Mouse (Mus musculus): ENCODE results near the gene Ranbp17. TPM values are rescaled to one million over a fixed set of nuclear protein-coding genes. Genes with fewer than 3 reads are reported as not detected.
"Not testable (repeated sequence)": the region's sequence is repeated elsewhere in the genome, so short reads cannot be mapped to it uniquely, and the experiment has no call there.

The Ranbp17 gene
- polyA plus RNA-seq, 1 experiment from 2014 or later: 4.4 TPM

GRCm38 (mm10) chr11:33512854-33513375 is 631 bp downstream of the Ranbp17 start:
- Histone ChIP-seq H3K27ac (replicated peaks) (peak overlapping the region; percentile 72), H3K4me2 (peak overlapping the region; percentile 75), H3K9me3 (0 out of 2 replicates have a peak, but pooled peaks cover 4% of the 10 kb centered on the region), H3K9ac (peak overlapping the region; percentile 85), H3K4me1 (peaks cover 7% of the 10 kb centered on the region), H3K27me3 (replicated peaks) (no peaks in the 10 kb centered on the region), H3K36me3 (no peaks in the 10 kb centered on the region), H3K4me3 (peak overlapping the region; percentile 67)
- ATAC-seq (ENCODE audit: extremely low read depth, insufficient number of reproducible peaks, low FRiP score, low TSS enrichment): peak; percentile 68
- WGBS: under 1% methylated on average over 43 of the region's 43 CpGs

GRCm38 (mm10) chr11:33509401-33509800 is 4.1 kb downstream of the Ranbp17 start:
- no peak overlapping the region for H3K4me3 ChIP-seq
- H3K9me3 ChIP-seq: no peaks in the 10 kb centered on the region
- H3K4me2 ChIP-seq: no peak overlapping the region
- no peaks in the 10 kb centered on the region for H3K36me3 ChIP-seq
- peaks cover 7% of the 10 kb centered on the region for H3K4me1 ChIP-seq
- H3K27ac ChIP-seq (replicated peaks): no peak overlapping the region
- ATAC-seq (ENCODE audit: extremely low read depth, insufficient number of reproducible peaks, low FRiP score, low TSS enrichment): no peak
- H3K9ac ChIP-seq: no peak overlapping the region
- H3K27me3 ChIP-seq (replicated peaks): no peaks in the 10 kb centered on the region

DNA sequence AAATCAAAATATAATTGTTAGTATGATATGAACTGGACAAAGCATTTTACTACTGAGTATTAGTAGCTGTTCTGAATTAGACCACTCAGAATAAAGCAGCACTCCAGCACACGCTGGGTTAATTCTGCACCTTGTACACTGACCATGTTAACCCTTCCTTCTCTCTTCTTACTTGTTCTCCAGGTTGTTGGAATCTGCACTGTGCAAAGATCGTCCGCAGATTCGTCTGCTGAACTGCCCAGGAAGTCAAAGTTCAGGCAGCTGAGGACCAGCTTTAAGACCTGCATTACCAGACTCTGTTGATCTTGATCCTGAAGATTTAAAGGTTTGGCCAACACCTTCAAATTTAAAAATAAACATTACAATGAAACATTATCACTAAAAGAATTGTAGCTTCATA is 27.8 kb downstream of the Ranbp17 start:
- no peaks in the 10 kb centered on the region for H3K4me1 ChIP-seq
- H3K27me3 ChIP-seq (replicated peaks): no peaks in the 10 kb centered on the region
- no peak overlapping the region for H3K9ac ChIP-seq
- peaks cover 19% of the 10 kb centered on the region; the same call in 1 of the 2 replicates for H3K36me3 ChIP-seq
- no peak overlapping the region for H3K27ac ChIP-seq (replicated peaks)
- no peak for ATAC-seq (ENCODE audit: extremely low read depth, insufficient number of reproducible peaks, low FRiP score, low TSS enrichment)
- H3K4me2 ChIP-seq: no peak overlapping the region
- H3K9me3 ChIP-seq: no peaks in the 10 kb centered on the region
- no peak overlapping the region for H3K4me3 ChIP-seq
- 84% methylated on average over 4 of the region's 4 CpGs for WGBS

GRCm38 (mm10) chr11:33480410-33480809 is 33.1 kb downstream of the Ranbp17 start:
- ATAC-seq (ENCODE audit: extremely low read depth, insufficient number of reproducible peaks, low FRiP score, low TSS enrichment): no peak

GRCm38 (mm10) chr11:33479209-33479608 is 34.3 kb downstream of the Ranbp17 start:
- H3K4me1 ChIP-seq: no peaks in the 10 kb centered on the region
- no peaks in the 10 kb centered on the region for H3K36me3 ChIP-seq
- no peaks in the 10 kb centered on the region for H3K9me3 ChIP-seq
- no peak overlapping the region for H3K9ac ChIP-seq
- no peak overlapping the region for H3K4me2 ChIP-seq
- no peaks in the 10 kb centered on the region for H3K27me3 ChIP-seq (replicated peaks)
- no peak overlapping the region for H3K27ac ChIP-seq (replicated peaks)
- no peak for ATAC-seq (ENCODE audit: extremely low read depth, insufficient number of reproducible peaks, low FRiP score, low TSS enrichment)
- 63% methylated on average over 4 of the region's 4 CpGs for WGBS
- no peak overlapping the region for H3K4me3 ChIP-seq

More at GRCm38 (mm10) chr11:33480410-33480809, 33.1 kb downstream of the Ranbp17 start:
- no peak overlapping the region for H3K27ac ChIP-seq (replicated peaks)
- peaks cover 2% of the 10 kb centered on the region; the same call in 1 of the 2 replicates for H3K36me3 ChIP-seq
- no peaks in the 10 kb centered on the region for H3K27me3 ChIP-seq (replicated peaks)
- H3K4me2 ChIP-seq: no peak overlapping the region
- WGBS: 76% methylated on average over 10 of the region's 10 CpGs
- no peak overlapping the region for H3K9ac ChIP-seq
- no peaks in the 10 kb centered on the region for H3K9me3 ChIP-seq
- H3K4me1 ChIP-seq: no peaks in the 10 kb centered on the region
- H3K4me3 ChIP-seq: no peak overlapping the region

- Histone ChIP-seq H3K9me3 (no peaks in the 10 kb centered on the region), H3K4me2 (no peak overlapping the region), H3K9ac (no peak overlapping the region), H3K4me1 (no peaks in the 10 kb centered on the region), H3K36me3 (no peaks in the 10 kb centered on the region), H3K4me3 (no peak overlapping the region), H3K27me3 (replicated peaks) (no peaks in the 10 kb centered on the region), H3K27ac (replicated peaks) (no peak overlapping the region)
- ATAC-seq (ENCODE audit: extremely low read depth, insufficient number of reproducible peaks, low FRiP score, low TSS enrichment): no peak
- 87% methylated on average over 2 of the region's 2 CpGs for WGBS
Measured at GRCm38 (mm10) chr11:33476634-33477033, 36.9 kb downstream of the Ranbp17 start.

DNA sequence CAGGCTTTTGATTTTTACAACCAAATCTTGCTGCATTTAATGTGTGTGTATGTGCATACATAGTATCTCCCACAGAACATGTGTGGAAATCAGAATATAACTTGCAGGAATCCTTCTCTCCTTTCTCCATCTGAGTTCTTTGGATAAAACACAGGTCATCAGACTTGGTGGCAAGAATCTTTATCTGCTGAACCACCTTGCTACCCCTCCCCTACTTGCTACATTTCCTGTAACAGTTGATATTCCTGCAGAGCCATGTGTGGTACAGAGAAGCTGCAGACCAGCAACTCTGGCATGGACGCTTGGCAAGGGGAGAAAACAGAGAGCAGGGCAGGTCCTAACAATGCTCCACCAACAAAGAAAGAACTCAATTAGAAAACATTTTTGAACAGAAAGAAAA is 52.4 kb downstream of the Ranbp17 start:
- no peaks in the 10 kb centered on the region for H3K36me3 ChIP-seq
- WGBS: 41% methylated on average over 1 of the region's 1 CpGs
- no peak for ATAC-seq (ENCODE audit: extremely low read depth, insufficient number of reproducible peaks, low FRiP score, low TSS enrichment)
- H3K9ac ChIP-seq: no peak overlapping the region
- H3K9me3 ChIP-seq: no peaks in the 10 kb centered on the region
- no peak overlapping the region for H3K27ac ChIP-seq (replicated peaks)
- H3K27me3 ChIP-seq (replicated peaks): no peaks in the 10 kb centered on the region
- H3K4me3 ChIP-seq: no peak overlapping the region
- no peaks in the 10 kb centered on the region for H3K4me1 ChIP-seq
- no peak overlapping the region for H3K4me2 ChIP-seq

DNA sequence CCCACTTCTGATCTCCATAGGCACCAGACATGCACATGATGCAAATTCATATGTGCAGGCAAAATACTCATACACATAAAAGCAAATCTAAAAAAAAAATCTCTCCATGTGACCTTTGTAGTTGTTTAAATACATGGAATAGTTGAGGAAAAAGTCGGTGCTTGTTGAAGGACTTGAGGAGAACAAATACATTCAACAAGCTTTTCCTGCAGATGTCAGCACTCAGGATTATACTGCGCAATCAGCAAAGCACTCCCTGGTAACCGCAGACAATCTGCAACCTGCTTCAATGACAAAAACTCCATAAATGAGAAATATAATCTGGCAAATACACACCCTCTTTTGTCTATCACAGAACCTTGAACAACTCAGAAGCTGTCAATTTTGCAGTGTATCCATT is 59.5 kb downstream of the Ranbp17 start:
- WGBS: 78% methylated on average over 3 of the region's 3 CpGs
- Histone ChIP-seq H3K9ac (no peak overlapping the region), H3K27me3 (replicated peaks) (no peaks in the 10 kb centered on the region), H3K36me3 (no peaks in the 10 kb centered on the region), H3K27ac (replicated peaks) (no peak overlapping the region), H3K4me3 (no peak overlapping the region), H3K9me3 (no peaks in the 10 kb centered on the region), H3K4me2 (no peak overlapping the region), H3K4me1 (no peaks in the 10 kb centered on the region)
- no peak for ATAC-seq (ENCODE audit: extremely low read depth, insufficient number of reproducible peaks, low FRiP score, low TSS enrichment)

DNA sequence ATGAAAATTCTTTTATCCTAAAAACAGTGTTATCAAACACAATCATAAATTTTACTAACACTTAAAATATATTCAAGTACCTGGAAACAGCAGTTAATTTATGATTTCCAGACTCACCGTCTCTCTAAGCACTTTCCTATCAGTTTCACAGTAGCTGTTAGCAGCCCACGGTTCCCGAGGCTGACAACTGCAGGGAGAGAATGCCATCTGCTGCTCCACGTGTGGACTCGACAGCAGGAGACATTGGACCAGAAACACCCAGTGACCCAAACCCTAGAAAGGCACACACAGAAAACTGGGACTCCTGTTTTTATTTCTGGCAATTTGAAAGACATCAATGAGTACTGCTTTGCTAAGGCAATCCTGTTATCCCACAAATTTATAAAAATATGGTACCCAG is 79.7 kb downstream of the Ranbp17 start:
- Histone ChIP-seq H3K4me2 (no peak overlapping the region), H3K9ac (no peak overlapping the region), H3K27me3 (replicated peaks) (no peaks in the 10 kb centered on the region), H3K27ac (replicated peaks) (no peak overlapping the region), H3K9me3 (no peaks in the 10 kb centered on the region), H3K4me1 (no peaks in the 10 kb centered on the region), H3K4me3 (no peak overlapping the region), H3K36me3 (no peaks in the 10 kb centered on the region)
- 17% methylated on average over 5 of the region's 5 CpGs for WGBS
- no peak for ATAC-seq (ENCODE audit: extremely low read depth, insufficient number of reproducible peaks, low FRiP score, low TSS enrichment)

DNA sequence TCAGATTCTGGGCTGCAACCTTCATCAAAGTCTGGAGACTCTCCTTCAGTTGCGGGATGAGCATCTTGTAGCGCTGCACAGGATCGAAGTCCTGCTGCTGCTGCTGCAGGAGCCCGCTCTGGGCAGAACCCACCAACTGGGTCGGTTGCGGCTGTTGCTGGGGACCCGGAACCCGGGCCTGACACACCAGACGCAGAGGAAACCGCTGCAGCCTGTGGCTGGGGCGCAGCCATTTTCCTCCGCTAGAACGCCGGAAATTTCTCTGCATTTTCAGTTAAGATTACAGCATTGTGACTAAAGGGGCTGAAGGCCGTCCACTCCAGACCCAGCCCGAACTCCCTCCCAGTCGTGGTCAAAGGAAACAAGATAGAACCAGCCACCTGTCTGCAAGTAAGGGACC is 85.3 kb downstream of the Ranbp17 start:
- not testable (repeated sequence) for H3K4me1 ChIP-seq; ATAC-seq (ENCODE audit: extremely low read depth, insufficient number of reproducible peaks, low FRiP score, low TSS enrichment); H3K36me3 ChIP-seq; H3K4me2 ChIP-seq; H3K27ac ChIP-seq (replicated peaks); H3K9me3 ChIP-seq; H3K9ac ChIP-seq; H3K4me3 ChIP-seq; H3K27me3 ChIP-seq (replicated peaks)
- 84% methylated on average over 17 of the region's 17 CpGs for WGBS

DNA sequence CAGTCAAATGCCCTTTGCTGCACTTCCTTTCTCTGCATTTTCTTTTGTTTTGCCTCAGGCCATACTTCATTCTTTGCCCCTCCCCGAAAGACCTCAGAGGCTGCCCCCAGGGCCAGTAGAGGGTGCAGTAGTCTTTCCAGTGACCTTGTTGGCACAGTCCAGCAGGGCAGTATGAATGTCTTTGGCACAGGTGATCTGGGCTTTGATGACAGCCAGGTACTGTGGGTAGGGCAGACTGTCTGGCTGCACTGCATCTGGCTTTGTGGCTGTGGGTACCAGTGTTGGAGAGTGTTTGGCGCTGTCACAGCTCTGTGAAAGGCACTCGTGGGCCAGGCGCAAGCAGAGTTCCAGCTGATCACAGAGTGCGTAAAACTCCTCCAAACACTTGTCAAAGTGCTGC is 85.8 kb downstream of the Ranbp17 start:
- H3K36me3 ChIP-seq; H3K4me1 ChIP-seq; H3K27ac ChIP-seq (replicated peaks); H3K4me3 ChIP-seq; ATAC-seq (ENCODE audit: extremely low read depth, insufficient number of reproducible peaks, low FRiP score, low TSS enrichment); H3K9ac ChIP-seq; H3K4me2 ChIP-seq; H3K27me3 ChIP-seq (replicated peaks); H3K9me3 ChIP-seq: not testable (repeated sequence)
- 84% methylated on average over 5 of the region's 5 CpGs for WGBS

GRCm38 (mm10) chr11:33422226-33422625 is 91.3 kb downstream of the Ranbp17 start:
- H3K4me1 ChIP-seq: no peaks in the 10 kb centered on the region
- no peaks in the 10 kb centered on the region for H3K27me3 ChIP-seq (replicated peaks)
- WGBS: 82% methylated on average over 3 of the region's 3 CpGs
- no peaks in the 10 kb centered on the region for H3K36me3 ChIP-seq
- no peak overlapping the region for H3K4me2 ChIP-seq
- H3K9ac ChIP-seq: no peak overlapping the region
- H3K4me3 ChIP-seq: no peak overlapping the region
- no peak for ATAC-seq (ENCODE audit: extremely low read depth, insufficient number of reproducible peaks, low FRiP score, low TSS enrichment)
- H3K9me3 ChIP-seq: no peaks in the 10 kb centered on the region
- H3K27ac ChIP-seq (replicated peaks): no peak overlapping the region
